Mouse (Mus musculus) E14TG2a.4 (cell line): ENCODE measurements around the gene 4930447F04Rik.

Source experiments
- H3K27me3 ChIP-seq: 2 replicates; pipeline ENCODE4 v1.6.1; 2014; ENCODE audit warnings: low read length, control low read depth; ENCODE audit not compliant: insufficient read depth
- H3K36me3 ChIP-seq: 2 replicates; pipeline ENCODE4 v1.6.1; 2014; ENCODE audit warnings: low read length, control low read depth; ENCODE audit not compliant: insufficient read depth
- H3K4me1 ChIP-seq: replicated peaks from 2 replicates; pipeline ENCODE4 v1.6.1; 2014; ENCODE audit warnings: low read depth, low read length, control low read depth
- H3K4me3 ChIP-seq: replicated peaks from 2 replicates; pipeline ENCODE4 v1.5.1; 2014; ENCODE audit warnings: mild to moderate bottlenecking, low read length
- H3K9me3 ChIP-seq: 2 replicates; pipeline ENCODE4 v1.6.1; 2014; ENCODE audit warnings: low read length, control low read depth
- POU5F1 ChIP-seq: IDR thresholded peaks from 2 replicates; pipeline ENCODE4 v1.6.1; 2014; ENCODE audit warnings: low read length, borderline replicate concordance

The 4930447F04Rik gene

DNA sequence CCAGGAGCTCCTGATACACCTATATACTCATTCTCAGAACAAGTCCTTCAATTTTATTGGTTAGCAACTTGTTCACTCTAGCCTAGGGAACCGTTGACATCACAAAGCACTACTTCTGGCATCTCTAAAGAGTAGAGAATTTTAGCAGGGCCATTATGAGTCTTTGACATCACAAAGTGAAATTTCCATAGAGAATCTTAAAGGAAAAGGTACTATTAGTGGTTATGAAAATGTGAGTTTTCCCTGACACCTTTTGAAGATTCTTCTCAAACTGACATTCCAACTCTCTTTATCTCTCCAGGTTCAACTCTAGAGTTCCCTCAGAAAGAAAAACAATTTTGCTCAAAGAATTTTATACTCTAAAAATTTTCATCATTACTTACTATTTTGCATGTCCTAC is at the start of gene 4930447F04Rik:
4930447F04Rik (minus strand) TSS at position 101 of the 400 bp plus-strand sequence.
- H3K4me3 ChIP-seq, result no peak within 1 kb of the TSS
- no peaks in the 10 kb centered on the region for H3K36me3 ChIP-seq
- H3K4me1 ChIP-seq, result no peaks in the 10 kb centered on the region
- no peaks in the 10 kb centered on the region for H3K27me3 ChIP-seq
- TF ChIP-seq POU5F1, result no peak
- H3K9me3 ChIP-seq, result no peaks in the 10 kb centered on the region
